Mouse (Mus musculus): ENCODE results near the gene Ribc2. TPM values are rescaled to one million over a fixed set of nuclear protein-coding genes. Genes with fewer than 3 reads are reported as not detected.
A peak's percentile ranks its signal among the peaks of the same experiment; 100 is the strongest.

Ribc2 gene
- polyA plus RNA-seq, 1 experiment from 2014 or later, result not detected

- Histone ChIP-seq H3K9ac (ENCODE audit: low read length) (no peak overlapping the region), H3K9me3 (ENCODE audit: control insufficient read depth, low read length) (no peaks in the 10 kb centered on the region), H3K36me3 (ENCODE audit: control insufficient read depth, insufficient read depth, low read length) (no peaks in the 10 kb centered on the region), H3K4me2 (replicated peaks; ENCODE audit: low read depth) (no peak overlapping the region), H3K4me3 (ENCODE audit: low read depth, low read length) (no peak overlapping the region), H3K27me3 (ENCODE audit: control insufficient read depth, insufficient read depth, low read length) (no peaks in the 10 kb centered on the region), H3K4me1 (replicated peaks; ENCODE audit: control insufficient read depth, insufficient read depth) (no peaks in the 10 kb centered on the region), H3K27ac (replicated peaks) (peak overlapping the region; percentile 56; the same call in 1 of the 2 replicates)
- DNase-seq (ENCODE audit: low spot score) (no peak), ATAC-seq (ENCODE audit: low FRiP score, low TSS enrichment) (no peak)
- TF ChIP-seq CTCF (IDR thresholded peaks at IDR 0.05; ENCODE audit: low read depth) (no peak), EP300 (optimal IDR thresholded peaks at IDR 0.05) (no peak)
Observed at GRCm38 (mm10) chr15:85180368-85180767, 48.5 kb downstream of the Ribc2 start.

- TF ChIP-seq EP300 (optimal IDR thresholded peaks at IDR 0.05) (no peak), CTCF (IDR thresholded peaks at IDR 0.05; ENCODE audit: low read depth) (no peak)
- Histone ChIP-seq H3K9me3 (ENCODE audit: control insufficient read depth, low read length) (no peaks in the 10 kb centered on the region), H3K27me3 (ENCODE audit: control insufficient read depth, insufficient read depth, low read length) (no peaks in the 10 kb centered on the region), H3K27ac (replicated peaks) (no peak overlapping the region), H3K36me3 (ENCODE audit: control insufficient read depth, insufficient read depth, low read length) (no peaks in the 10 kb centered on the region), H3K4me1 (replicated peaks; ENCODE audit: control insufficient read depth, insufficient read depth) (no peaks in the 10 kb centered on the region), H3K4me2 (replicated peaks; ENCODE audit: low read depth) (no peak overlapping the region), H3K4me3 (ENCODE audit: low read depth, low read length) (no peak overlapping the region), H3K9ac (ENCODE audit: low read length) (no peak overlapping the region)
- WGBS, result 81% methylated on average over 4 of the region's 4 CpGs
- DNase-seq (ENCODE audit: low spot score), result no peak
- no peak for ATAC-seq (ENCODE audit: low FRiP score, low TSS enrichment)
Observed at GRCm38 (mm10) chr15:85182063-85182462, 50.2 kb downstream of the Ribc2 start.

GRCm38 (mm10) chr15:85186916-85187315 lies 55.0 kb downstream of the Ribc2 start:
- no peak for DNase-seq (ENCODE audit: low spot score)
- Histone ChIP-seq H3K4me1 (replicated peaks; ENCODE audit: control insufficient read depth, insufficient read depth) (no peaks in the 10 kb centered on the region), H3K4me2 (replicated peaks; ENCODE audit: low read depth) (no peak overlapping the region), H3K4me3 (ENCODE audit: low read depth, low read length) (no peak overlapping the region), H3K9ac (ENCODE audit: low read length) (no peak overlapping the region), H3K36me3 (ENCODE audit: control insufficient read depth, insufficient read depth, low read length) (no peaks in the 10 kb centered on the region), H3K9me3 (ENCODE audit: control insufficient read depth, low read length) (no peaks in the 10 kb centered on the region), H3K27ac (replicated peaks) (no peak overlapping the region), H3K27me3 (ENCODE audit: control insufficient read depth, insufficient read depth, low read length) (no peaks in the 10 kb centered on the region)
- WGBS, result 56% methylated on average over 7 of the region's 7 CpGs
- ATAC-seq (ENCODE audit: low FRiP score, low TSS enrichment), result no peak
- TF ChIP-seq CTCF (IDR thresholded peaks at IDR 0.05; ENCODE audit: low read depth) (no peak), EP300 (optimal IDR thresholded peaks at IDR 0.05) (no peak)

GRCm38 (mm10) chr15:85188167-85188778 lies 56.4 kb downstream of the Ribc2 start:
- ATAC-seq (ENCODE audit: low FRiP score, low TSS enrichment), result no peak
- H3K4me3 ChIP-seq (ENCODE audit: low read depth, low read length), result no peak overlapping the region
- H3K9me3 ChIP-seq (ENCODE audit: control insufficient read depth, low read length), result no peaks in the 10 kb centered on the region
- no peak overlapping the region for H3K9ac ChIP-seq (ENCODE audit: low read length)
- H3K27ac ChIP-seq (replicated peaks), result no peak overlapping the region
- TF ChIP-seq CTCF (IDR thresholded peaks at IDR 0.05; ENCODE audit: low read depth), result no peak
- TF ChIP-seq EP300 (optimal IDR thresholded peaks at IDR 0.05), result no peak
- DNase-seq (ENCODE audit: low spot score), result no peak
- no peaks in the 10 kb centered on the region for H3K36me3 ChIP-seq (ENCODE audit: control insufficient read depth, insufficient read depth, low read length)
- WGBS, result 47% methylated on average over 8 of the region's 8 CpGs
- no peaks in the 10 kb centered on the region for H3K27me3 ChIP-seq (ENCODE audit: control insufficient read depth, insufficient read depth, low read length)
- H3K4me2 ChIP-seq (replicated peaks; ENCODE audit: low read depth), result no peak overlapping the region
- no peaks in the 10 kb centered on the region for H3K4me1 ChIP-seq (replicated peaks; ENCODE audit: control insufficient read depth, insufficient read depth)

Other genes with a start within 250 kb of the Ribc2 start
- gene Gm29666, start 212.0 kb upstream of the Ribc2 start, polyA plus RNA-seq (2015; fragmentation: Nextera tagmentation; extraction: Ambion mirVana), result 0.13 and 0.15 TPM in 2 replicates
- gene Nup50, start 208.7 kb upstream of the Ribc2 start, polyA plus RNA-seq (2015; fragmentation: Nextera tagmentation; extraction: Ambion mirVana), result 17.6 and 17.7 TPM in 2 replicates
- 6.6 and 14.7 TPM in 2 replicates for gene 5031439G07Rik, start 143.5 kb upstream of the Ribc2 start, polyA plus RNA-seq (2015; fragmentation: Nextera tagmentation; extraction: Ambion mirVana)
- 5.7 and 7.0 TPM in 2 replicates for gene Upk3a, start 114.9 kb upstream of the Ribc2 start, polyA plus RNA-seq (2015; fragmentation: Nextera tagmentation; extraction: Ambion mirVana)
- gene Fam118a, start 103.1 kb upstream of the Ribc2 start, polyA plus RNA-seq (2015; fragmentation: Nextera tagmentation; extraction: Ambion mirVana), result 18.3 and 20.1 TPM in 2 replicates
- gene Smc1b, start 114 bp upstream of the Ribc2 start, polyA plus RNA-seq (2015; fragmentation: Nextera tagmentation; extraction: Ambion mirVana), result 0.07 and 0.08 TPM in 2 replicates
- 109 and 112 TPM in 2 replicates for gene Fbln1, start 73.9 kb downstream of the Ribc2 start, polyA plus RNA-seq (2015; fragmentation: Nextera tagmentation; extraction: Ambion mirVana)
- gene Atxn10, start 204.2 kb downstream of the Ribc2 start, polyA plus RNA-seq (2015; fragmentation: Nextera tagmentation; extraction: Ambion mirVana), result 124 TPM in 2 replicates

Data from stomach, postnatal 0 days (tissue).